Mouse (Mus musculus) forebrain, postnatal 0 days (tissue): ENCODE results near the gene Picalm. TPM values are rescaled to one million over a fixed set of nuclear protein-coding genes. Genes with fewer than 3 reads are reported as not detected.

Source experiments
- ATAC-seq: fragments of 200-750 bp; cut with Nextera tagmentation; 2 replicates; pipeline ENCODE4 v1.8.0; 2017; ENCODE audit warnings: mild to moderate bottlenecking, moderate library complexity
- DNase-seq: peaks from one replicate; pipeline ENCODE4 v3.0.0-alpha.2; 2015
- H3K27ac ChIP-seq: fragments of 300-500 bp; sonication (generic); 2 replicates; pipeline ENCODE4 v1.5.1; 2014; ENCODE audit warnings: low read depth, mild to moderate bottlenecking, antibody characterized with exemption, low read length, moderate library complexity, mixed read lengths
- H3K27me3 ChIP-seq: fragments of 300-500 bp; sonication (generic); 2 replicates; pipeline ENCODE4 v1.6.1; 2014; ENCODE audit warnings: mild to moderate bottlenecking, low read length, mixed read lengths; ENCODE audit not compliant: insufficient read depth
- H3K36me3 ChIP-seq: fragments of 300-500 bp; sonication (generic); 2 replicates; pipeline ENCODE4 v1.6.1; 2014; ENCODE audit warnings: mild to moderate bottlenecking, moderate library complexity; ENCODE audit not compliant: insufficient read depth
- H3K4me1 ChIP-seq: fragments of 300-500 bp; sonication (generic); 2 replicates; pipeline ENCODE4 v1.6.1; 2014; ENCODE audit warnings: antibody characterized with exemption; ENCODE audit not compliant: insufficient read depth
- H3K4me2 ChIP-seq: fragments of 300-500 bp; sonication (generic); 2 replicates; pipeline ENCODE4 v1.6.1; 2014; ENCODE audit warnings: low read depth, mild to moderate bottlenecking, moderate library complexity
- H3K4me3 ChIP-seq: fragments of 300-500 bp; sonication (generic); 2 replicates; pipeline ENCODE4 v1.5.1; 2014; ENCODE audit warnings: low read depth, low read length, mixed read lengths
- H3K9ac ChIP-seq: fragments of 300-500 bp; sonication (generic); 2 replicates; pipeline ENCODE4 v1.6.1; 2014; ENCODE audit warnings: mild to moderate bottlenecking
- H3K9me3 ChIP-seq: fragments of 300-500 bp; sonication (generic); 2 replicates; pipeline ENCODE4 v1.6.1; 2016; ENCODE audit warnings: low read length
- CTCF ChIP-seq: sonication (generic); IDR thresholded peaks from 2 replicates; pipeline ENCODE4 v1.5.1; 2016; ENCODE audit warnings: antibody characterized with exemption, control low read depth, low read depth
- WGBS: fragments of 180-500 bp; shearing (Covaris S2); extraction: QIAGEN DNeasy Blood & Tissue Kit; methylation state at CpG from one replicate; pipeline ENCODE4 v1.1.7; 2014; 5-methylcytosine and 5-hydroxymethylcytosine counted together
- polyA plus RNA-seq: library from polyadenylated mRNA; unstranded; fragments of >200 nt; fragmentation: Nextera tagmentation; extraction: Ambion mirVana; gene quantifications from 2 replicates; pipeline ENCODE4 v1.2.1, GENCODE M21; 2015
- total RNA-seq: library from RNA; depleted of rRNA; stranded (reverse); fragments of >200 nt; gene quantifications from 2 replicates; pipeline ENCODE4 v1.2.3, GENCODE M21; 2014

The Picalm gene
- total and polyA plus RNA-seq, 2 experiments from 2014 or later, result 21.2 to 242 TPM

DNA sequence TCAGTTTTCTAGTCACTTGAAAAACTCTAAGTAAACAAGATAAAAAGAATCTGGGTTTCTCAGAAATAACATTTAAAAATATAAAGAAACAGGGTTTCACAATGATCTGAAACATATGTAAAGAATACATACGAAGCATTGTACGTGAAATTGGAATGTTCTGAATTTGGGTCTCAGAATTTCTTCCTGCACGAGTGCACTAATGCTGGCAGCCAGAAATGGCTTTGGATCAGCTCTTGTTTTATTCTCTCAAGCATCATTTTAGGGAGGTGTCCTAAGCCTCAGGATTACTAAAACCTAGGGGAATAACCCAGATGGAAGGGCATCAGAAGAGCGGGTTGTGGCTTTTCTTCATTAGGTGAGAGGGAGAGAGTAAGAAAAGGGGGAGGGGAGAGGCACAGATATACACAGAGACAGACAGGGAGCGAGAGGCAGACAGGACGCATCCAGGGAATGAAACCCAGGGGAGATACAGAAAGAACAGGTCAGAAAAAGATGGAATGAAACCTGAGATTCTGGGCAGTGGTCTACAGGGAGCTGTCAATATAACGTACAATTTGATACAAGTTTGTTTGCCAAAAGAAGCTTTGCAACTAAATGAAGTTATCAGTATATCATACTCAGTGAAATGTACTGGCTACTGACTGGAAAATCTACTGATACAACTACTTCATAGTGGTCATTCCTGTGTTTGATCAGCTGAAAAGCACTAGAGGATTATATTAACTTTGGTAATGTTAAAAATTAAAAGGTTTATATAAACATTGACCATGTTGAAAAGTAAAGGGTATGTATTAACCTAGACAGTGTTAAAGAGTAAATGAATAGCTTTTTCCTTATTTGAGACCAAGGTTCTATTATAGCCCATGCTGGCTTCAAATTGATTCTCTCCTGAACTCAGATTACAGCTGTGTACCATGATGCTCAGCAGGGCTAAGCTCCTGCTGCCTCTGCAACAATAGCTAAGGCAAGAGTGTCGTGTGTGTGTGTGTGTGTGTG, 37.3 kb upstream of the Picalm start:
- Histone ChIP-seq H3K9ac (no peak overlapping the region), H3K36me3 (no peaks in the 10 kb centered on the region), H3K4me2 (no peak overlapping the region), H3K27ac (no peak overlapping the region), H3K4me1 (no peaks in the 10 kb centered on the region), H3K9me3 (no peaks in the 10 kb centered on the region), H3K27me3 (no peaks in the 10 kb centered on the region), H3K4me3 (no peak overlapping the region)
- ATAC-seq (no peak), DNase-seq (no peak)
- 80% methylated on average over 8 of the region's 8 CpGs for WGBS
- TF ChIP-seq CTCF, result no peak

DNA sequence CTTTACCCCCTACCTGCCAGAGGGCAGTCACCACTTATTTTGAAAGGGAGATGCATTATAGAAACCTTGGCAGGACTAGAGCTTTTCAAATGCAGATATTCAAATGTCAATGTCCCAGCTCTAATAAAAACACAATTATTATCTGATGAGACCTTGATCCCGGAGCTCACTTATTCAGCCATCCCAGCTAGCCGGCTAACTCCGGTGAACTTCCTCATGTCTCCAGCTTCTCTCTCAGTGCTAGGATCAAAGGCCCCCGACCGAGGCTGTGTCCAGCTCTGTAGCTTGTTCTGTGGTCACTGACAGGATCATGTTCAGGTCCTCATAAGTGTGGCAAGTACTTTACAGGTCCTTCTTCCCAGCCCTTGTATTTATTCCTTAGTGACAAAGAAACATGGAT, 34.9 kb upstream of the Picalm start:
- no peak for DNase-seq
- no peak for ATAC-seq
- H3K9ac ChIP-seq, result no peak overlapping the region
- H3K36me3 ChIP-seq, result no peaks in the 10 kb centered on the region
- H3K4me1 ChIP-seq, result no peaks in the 10 kb centered on the region
- no peak overlapping the region for H3K4me3 ChIP-seq
- H3K9me3 ChIP-seq, result no peaks in the 10 kb centered on the region
- H3K27ac ChIP-seq, result no peak overlapping the region
- WGBS, result 83% methylated on average over 5 of the region's 5 CpGs
- H3K4me2 ChIP-seq, result no peak overlapping the region
- no peak for TF ChIP-seq CTCF
- no peaks in the 10 kb centered on the region for H3K27me3 ChIP-seq

DNA sequence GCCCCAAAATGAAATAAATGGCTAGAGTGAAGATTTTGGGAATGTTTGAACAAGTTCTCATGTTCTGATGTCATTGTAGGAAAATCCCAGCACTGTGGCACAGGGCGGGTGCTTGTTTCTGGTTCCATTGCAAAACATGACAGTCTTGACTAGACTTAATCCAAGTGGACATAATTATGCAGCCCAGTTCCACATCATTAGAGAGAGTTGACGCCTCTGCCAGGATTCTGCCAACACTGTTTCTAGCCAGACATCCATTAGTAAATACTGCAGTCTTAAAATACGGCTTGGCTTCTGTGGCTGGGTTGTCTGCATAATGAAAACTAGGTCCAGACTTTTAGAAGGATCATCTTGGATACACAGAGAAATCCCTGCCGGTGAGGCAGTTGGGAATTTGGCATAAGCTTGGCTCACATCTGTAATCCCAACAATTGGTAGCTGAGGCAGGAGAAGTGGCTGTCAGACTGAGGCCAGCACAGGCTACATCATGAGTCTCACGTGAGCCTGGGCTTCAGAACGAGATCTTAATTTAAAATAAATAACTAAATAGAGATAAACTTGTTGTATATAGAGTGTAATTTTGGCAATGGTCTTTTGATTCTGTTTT, 34.1 kb upstream of the Picalm start:
- peak; percentile 42 for DNase-seq
- WGBS, result 34% methylated on average over 6 of the region's 6 CpGs
- H3K27ac ChIP-seq, result no peak overlapping the region

DNA sequence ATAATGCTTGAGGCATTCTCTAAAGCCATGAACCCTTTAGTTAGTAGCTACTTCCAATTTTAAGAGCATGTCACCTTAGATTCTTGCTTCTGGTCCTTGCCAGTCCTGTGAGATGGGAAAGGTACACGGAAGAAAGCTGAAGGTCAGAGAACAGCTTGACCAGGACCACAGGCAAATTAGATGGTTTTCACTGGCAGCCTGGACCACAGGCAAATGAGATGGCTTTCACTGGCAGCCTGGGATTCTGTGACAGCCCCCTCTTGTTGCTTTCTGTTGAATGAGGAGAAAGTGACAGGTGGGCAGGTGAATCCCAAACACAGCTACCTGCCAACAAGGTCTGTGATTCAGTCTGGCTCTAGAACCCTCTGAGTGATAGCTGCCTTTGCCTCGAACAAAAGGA, 33.4 kb upstream of the Picalm start:
- Histone ChIP-seq H3K4me3 (no peak overlapping the region), H3K27ac (no peak overlapping the region), H3K4me1 (no peaks in the 10 kb centered on the region), H3K36me3 (no peaks in the 10 kb centered on the region), H3K27me3 (no peaks in the 10 kb centered on the region), H3K4me2 (no peak overlapping the region), H3K9me3 (no peaks in the 10 kb centered on the region), H3K9ac (no peak overlapping the region)
- no peak for TF ChIP-seq CTCF
- WGBS, result 53% methylated on average over 2 of the region's 2 CpGs
- ATAC-seq (no peak), DNase-seq (no peak)

More for the DNA sequence above, 34.1 kb upstream of the Picalm start:
- Histone ChIP-seq H3K36me3 (no peaks in the 10 kb centered on the region), H3K4me1 (no peaks in the 10 kb centered on the region), H3K27me3 (no peaks in the 10 kb centered on the region), H3K9me3 (no peaks in the 10 kb centered on the region), H3K4me3 (no peak overlapping the region), H3K9ac (no peak overlapping the region), H3K4me2 (no peak overlapping the region)
- peak; percentile 77 for ATAC-seq
- no peak for TF ChIP-seq CTCF

DNA sequence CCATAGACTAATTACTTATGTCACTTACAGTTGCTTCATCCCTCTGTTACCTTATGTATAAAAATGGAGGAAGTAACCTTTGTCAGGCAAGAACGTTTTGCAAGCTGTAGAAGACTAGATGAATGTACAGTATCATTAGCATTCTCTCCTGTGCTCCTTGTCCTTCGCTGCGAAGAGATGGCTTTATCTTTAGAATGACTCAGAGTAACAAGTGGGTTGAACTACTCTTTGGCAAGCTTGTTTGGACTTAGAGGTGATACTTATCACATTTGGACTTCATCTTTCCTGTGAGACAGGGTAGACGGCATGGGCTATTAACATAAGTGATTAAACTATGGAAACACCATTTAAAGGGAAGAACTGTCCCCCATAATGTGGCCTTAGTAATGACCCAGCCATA, 31.8 kb upstream of the Picalm start:
- no peak for TF ChIP-seq CTCF
- DNase-seq (no peak), ATAC-seq (no peak)
- no peaks in the 10 kb centered on the region for H3K4me1 ChIP-seq
- no peaks in the 10 kb centered on the region for H3K36me3 ChIP-seq
- H3K4me3 ChIP-seq, result no peak overlapping the region
- H3K9ac ChIP-seq, result no peak overlapping the region
- no peaks in the 10 kb centered on the region for H3K9me3 ChIP-seq
- no peak overlapping the region for H3K27ac ChIP-seq
- H3K4me2 ChIP-seq, result no peak overlapping the region
- WGBS, result 83% methylated on average over 4 of the region's 4 CpGs
- no peaks in the 10 kb centered on the region for H3K27me3 ChIP-seq

DNA sequence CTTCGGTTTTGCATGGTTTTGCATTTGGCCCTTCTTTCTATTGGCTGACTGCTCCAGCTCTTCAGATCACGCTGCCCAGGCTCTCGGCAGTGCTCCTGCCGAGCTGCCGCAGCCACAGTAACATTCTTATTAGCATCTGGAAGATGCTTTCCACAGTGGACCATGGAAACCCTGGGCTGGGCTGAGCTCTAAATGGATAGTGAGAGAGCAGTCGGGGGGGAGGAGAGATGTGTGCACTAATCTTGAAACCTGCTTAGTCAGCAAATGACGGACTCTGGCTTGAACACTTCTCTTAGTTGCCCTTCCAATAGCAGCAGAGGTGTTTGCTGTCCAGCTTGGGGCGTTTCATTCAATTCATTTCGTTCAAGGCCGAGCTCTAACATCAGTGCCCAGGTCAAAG, 30.8 kb upstream of the Picalm start:
- Histone ChIP-seq H3K4me3 (no peak overlapping the region), H3K36me3 (no peaks in the 10 kb centered on the region), H3K27ac (no peak overlapping the region), H3K4me2 (no peak overlapping the region), H3K4me1 (no peaks in the 10 kb centered on the region), H3K27me3 (no peaks in the 10 kb centered on the region), H3K9me3 (no peaks in the 10 kb centered on the region), H3K9ac (no peak overlapping the region)
- ATAC-seq, result no peak; the same call in 1 of the 2 replicates
- 43% methylated on average over 10 of the region's 10 CpGs for WGBS
- TF ChIP-seq CTCF, result no peak
- DNase-seq, result no peak

DNA sequence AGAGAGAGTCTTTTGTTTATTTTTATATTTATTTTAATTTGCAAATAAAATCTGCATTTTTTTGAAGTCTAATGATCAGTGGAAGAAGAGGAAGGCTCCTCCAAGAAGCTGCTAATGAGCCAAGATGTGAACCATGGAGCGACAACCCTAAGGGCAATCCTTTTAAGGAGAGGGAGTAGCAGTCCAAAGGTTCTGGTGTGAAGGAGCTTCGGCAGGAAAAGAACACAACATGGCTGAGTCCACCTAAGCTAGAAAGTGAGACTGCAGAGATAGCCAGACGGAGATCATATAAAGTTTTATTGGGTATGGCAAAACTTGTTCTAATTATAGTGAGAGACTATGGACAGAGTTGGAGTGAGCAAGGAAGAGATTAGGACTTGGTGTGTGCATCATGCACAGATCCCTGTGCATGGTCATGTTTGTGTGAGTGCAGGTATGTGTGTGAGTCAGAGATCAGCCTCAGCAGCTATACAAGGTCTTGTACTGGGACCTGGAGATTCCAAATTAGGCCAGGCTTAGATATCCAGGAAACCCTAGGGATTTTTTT, 29.3 kb upstream of the Picalm start:
- 86% methylated on average over 3 of the region's 3 CpGs for WGBS
- H3K27me3 ChIP-seq, result no peaks in the 10 kb centered on the region
- no peak for ATAC-seq

More for the DNA sequence above, 29.3 kb upstream of the Picalm start:
- no peaks in the 10 kb centered on the region for H3K4me1 ChIP-seq
- TF ChIP-seq CTCF, result no peak
- H3K9ac ChIP-seq, result no peak overlapping the region
- no peak overlapping the region for H3K4me3 ChIP-seq
- H3K9me3 ChIP-seq, result no peaks in the 10 kb centered on the region
- no peak overlapping the region for H3K27ac ChIP-seq
- no peak overlapping the region for H3K4me2 ChIP-seq
- DNase-seq, result no peak
- no peaks in the 10 kb centered on the region for H3K36me3 ChIP-seq
